Mouse (Mus musculus) liver, embryonic 18 days (tissue): Measurements from ENCODE around the gene Gpr155. TPM values are rescaled to one million over a fixed set of nuclear protein-coding genes. Genes with fewer than 3 reads are reported as not detected.

Experiments
- polyA plus RNA-seq: library from polyadenylated mRNA; depleted of rRNA; stranded (reverse); fragments of >200 nt; gene quantifications from 2 replicates; pipeline ENCODE4 v1.2.3, GENCODE M21; 2012; rRNA removed

The Gpr155 gene
- 1.6 and 1.9 TPM in 2 replicates for polyA plus RNA-seq

GRCm38 (mm10) chr2:73386356-73387046, at the start of gene Gpr155:
Gene Gpr155, minus strand, starts transcription at chr2:73386572.

GRCm38 (mm10) chr2:73312152-73313116, 73.9 kb downstream of the Gpr155 start, which contains the start of the genes Scrn3 and Cir1:
Gene Scrn3, plus strand, starts transcription at chr2:73312601.
Gene Cir1, minus strand, starts transcription at chr2:73312701.

Other genes starting within 250 kb of the Gpr155 start
- gene Ola1, start 167.6 kb downstream of the Gpr155 start, polyA plus RNA-seq: 18.5 and 19.6 TPM in 2 replicates
- 0.07 TPM in 1 of 2 replicates, not detected in the other for gene Sp9, start 114.6 kb downstream of the Gpr155 start, polyA plus RNA-seq
- gene Scrn3, start 74.0 kb downstream of the Gpr155 start, polyA plus RNA-seq: 16.6 and 17.3 TPM in 2 replicates
- gene Cir1, start 73.9 kb downstream of the Gpr155 start, polyA plus RNA-seq: 11.4 and 12.6 TPM in 2 replicates
- 3.5 and 4.5 TPM in 2 replicates for gene Wipf1, start 143.2 kb upstream of the Gpr155 start, polyA plus RNA-seq
- under 0.01 TPM in 1 of 2 replicates, not detected in the other for gene Chrna1, start 193.8 kb upstream of the Gpr155 start, polyA plus RNA-seq